Mouse (Mus musculus) stomach, embryonic 16.5 days (tissue): Measurements from ENCODE around the gene Arhgef2. TPM values are rescaled to one million over a fixed set of nuclear protein-coding genes. Genes with fewer than 3 reads are reported as not detected.

ENCODE experiments used
- ATAC-seq: fragments of 200-750 bp; cut with Nextera tagmentation; 2 replicates; pipeline ENCODE4 v1.8.0; 2017; ENCODE audit warnings: moderate number of reproducible peaks, moderate TSS enrichment; ENCODE audit not compliant: insufficient read depth, low FRiP score
- H3K27ac ChIP-seq: fragments of 300-500 bp; sonication (generic); 2 replicates; pipeline ENCODE4 v1.5.1; 2014; ENCODE audit warnings: low read length
- H3K27me3 ChIP-seq: fragments of 300-500 bp; sonication (generic); 2 replicates; pipeline ENCODE4 v1.6.1; 2014; ENCODE audit warnings: low read length, control low read depth, mixed read lengths; ENCODE audit not compliant: control insufficient read depth, insufficient read depth
- H3K36me3 ChIP-seq: fragments of 300-500 bp; sonication (generic); 2 replicates; pipeline ENCODE4 v1.6.1; 2014; ENCODE audit warnings: low read length; ENCODE audit not compliant: control insufficient read depth, insufficient read depth
- H3K4me1 ChIP-seq: fragments of 300-500 bp; sonication (generic); 2 replicates; pipeline ENCODE4 v1.6.1; 2014; ENCODE audit warnings: low read length, control low read depth, mixed read lengths; ENCODE audit not compliant: control insufficient read depth, insufficient read depth
- H3K4me2 ChIP-seq: fragments of 300-500 bp; sonication (generic); 2 replicates; pipeline ENCODE4 v1.6.1; 2014; ENCODE audit warnings: low read depth, low read length, mixed read lengths
- H3K4me3 ChIP-seq: fragments of 300-500 bp; sonication (generic); replicated peaks from 2 replicates; pipeline ENCODE4 v1.5.1; 2014; ENCODE audit warnings: mild to moderate bottlenecking, low read length
- H3K9ac ChIP-seq: fragments of 300-500 bp; sonication (generic); 2 replicates; pipeline ENCODE4 v1.6.1; 2014; ENCODE audit warnings: low read length
- H3K9me3 ChIP-seq: fragments of 300-500 bp; sonication (generic); replicated peaks from 2 replicates; pipeline ENCODE4 v1.6.1; 2016; ENCODE audit warnings: low read length, control low read depth; ENCODE audit not compliant: control insufficient read depth
- WGBS: fragments of 180-500 bp; shearing (Covaris S2); extraction: QIAGEN DNeasy Blood & Tissue Kit; methylation state at CpG from one replicate; pipeline ENCODE4 v1.1.7; 2014; 5-methylcytosine and 5-hydroxymethylcytosine counted together
- polyA plus RNA-seq: library from polyadenylated mRNA; unstranded; fragments of >200 nt; fragmentation: Nextera tagmentation; extraction: Ambion mirVana; gene quantifications from 2 replicates; pipeline ENCODE4 v1.2.1, GENCODE M21; 2015

Gene Arhgef2
- polyA plus RNA-seq, 1 experiment from 2014 or later, result 81.3 TPM

DNA sequence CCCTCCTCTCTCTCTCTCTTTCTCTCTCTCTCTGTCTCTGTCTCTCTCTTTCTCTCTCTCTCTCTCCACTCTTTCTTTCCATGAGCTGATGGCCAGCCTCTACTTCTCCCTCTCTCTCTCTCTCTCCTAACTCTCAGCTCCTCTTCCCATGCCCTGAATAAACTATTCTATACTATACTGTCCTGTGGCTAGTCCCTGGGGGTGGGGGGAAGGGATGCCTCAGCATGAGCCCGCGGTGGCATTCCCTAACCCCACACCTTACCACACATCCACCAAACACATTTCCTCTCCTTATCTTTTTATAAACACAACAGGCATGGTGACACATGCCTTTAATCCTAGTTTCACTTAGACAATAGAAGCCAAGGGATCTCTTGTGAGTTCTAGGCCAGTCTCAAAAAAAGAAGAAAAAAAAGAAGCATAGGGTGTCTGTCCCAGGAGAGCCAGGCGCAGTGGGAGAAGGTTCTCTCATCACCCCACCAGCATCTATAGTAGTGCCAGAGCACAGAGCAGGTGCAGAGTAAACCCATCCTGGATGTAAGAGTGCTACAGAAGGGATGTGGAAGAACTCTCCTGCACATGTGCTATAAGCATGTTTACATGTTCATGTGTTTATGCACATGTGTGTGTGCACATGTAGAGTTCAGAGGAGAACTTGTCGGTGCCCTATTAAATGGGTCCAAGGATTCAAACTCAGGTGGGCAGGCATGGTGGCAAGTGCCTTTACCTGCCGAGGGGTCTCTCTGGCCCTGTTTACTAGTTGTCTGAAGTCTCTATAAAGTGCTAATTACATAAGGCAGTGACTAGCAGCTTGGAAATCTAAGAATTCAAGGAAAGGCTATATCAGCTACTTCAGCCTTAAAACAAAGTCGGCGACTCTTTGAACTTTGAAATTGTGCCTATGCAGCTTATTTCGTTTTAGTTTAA lies 27.0 kb upstream of the Arhgef2 start:
- ATAC-seq, result 0 out of 2 replicates have a peak, but pooled peaks have one; percentile 15

DNA sequence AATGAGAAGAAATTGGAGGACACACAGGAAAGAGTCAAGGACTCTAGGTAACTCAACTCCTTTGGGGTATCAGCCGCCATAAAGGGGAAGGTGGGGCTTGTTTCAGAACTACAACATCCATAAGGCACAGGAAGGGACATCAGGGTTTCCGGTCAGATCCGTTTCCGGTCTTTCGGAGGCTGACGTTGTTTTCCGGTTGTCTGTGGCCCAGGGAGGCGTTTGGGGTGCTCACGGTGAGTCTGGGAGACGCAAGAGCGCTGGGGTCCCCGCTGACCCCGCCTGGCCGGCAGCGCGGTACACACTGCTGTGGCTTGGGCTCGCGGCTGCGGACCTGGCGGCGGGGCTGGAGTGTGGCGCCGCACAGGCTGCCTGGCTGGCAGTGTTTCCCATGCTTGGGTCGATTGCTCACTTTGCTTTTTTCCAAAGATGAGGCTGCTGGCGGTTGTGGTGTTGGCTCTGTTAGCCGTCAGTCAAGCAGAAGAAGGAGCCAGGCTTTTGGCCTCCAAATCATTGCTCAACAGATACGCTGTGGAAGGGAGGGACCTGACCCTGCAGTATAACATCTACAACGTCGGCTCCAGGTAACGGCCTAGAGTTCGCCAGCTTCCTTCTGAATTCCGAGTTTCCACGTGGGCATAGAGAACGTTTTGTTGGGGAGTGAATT lies 26.2 kb upstream of the Arhgef2 start:
- no peaks in the 10 kb centered on the region for H3K27me3 ChIP-seq
- H3K4me3 ChIP-seq, result peak overlapping the region; percentile 99
- ATAC-seq, result peak; percentile 89
- H3K9me3 ChIP-seq, result no peaks in the 10 kb centered on the region
- H3K4me2 ChIP-seq, result peak overlapping the region; percentile 90
- WGBS, result under 1% methylated on average over 34 of the region's 34 CpGs
- H3K4me1 ChIP-seq, result peaks cover 16% of the 10 kb centered on the region
- peak overlapping the region; percentile 68 for H3K27ac ChIP-seq
- H3K9ac ChIP-seq, result peak overlapping the region; percentile 98
- peaks cover 11% of the 10 kb centered on the region; the same call in 1 of the 2 replicates for H3K36me3 ChIP-seq

More for the DNA sequence above, 27.0 kb upstream of the Arhgef2 start:
- peaks cover 16% of the 10 kb centered on the region for H3K4me1 ChIP-seq
- no peaks in the 10 kb centered on the region for H3K9me3 ChIP-seq
- H3K4me3 ChIP-seq, result peak overlapping the region; percentile 99
- no peaks in the 10 kb centered on the region for H3K27me3 ChIP-seq
- 43% methylated on average over 8 of the region's 8 CpGs for WGBS
- H3K4me2 ChIP-seq, result peak overlapping the region; percentile 44
- peaks cover 10% of the 10 kb centered on the region; the same call in 1 of the 2 replicates for H3K36me3 ChIP-seq
- H3K9ac ChIP-seq, result peak overlapping the region; percentile 98
- H3K27ac ChIP-seq, result no peak overlapping the region

DNA sequence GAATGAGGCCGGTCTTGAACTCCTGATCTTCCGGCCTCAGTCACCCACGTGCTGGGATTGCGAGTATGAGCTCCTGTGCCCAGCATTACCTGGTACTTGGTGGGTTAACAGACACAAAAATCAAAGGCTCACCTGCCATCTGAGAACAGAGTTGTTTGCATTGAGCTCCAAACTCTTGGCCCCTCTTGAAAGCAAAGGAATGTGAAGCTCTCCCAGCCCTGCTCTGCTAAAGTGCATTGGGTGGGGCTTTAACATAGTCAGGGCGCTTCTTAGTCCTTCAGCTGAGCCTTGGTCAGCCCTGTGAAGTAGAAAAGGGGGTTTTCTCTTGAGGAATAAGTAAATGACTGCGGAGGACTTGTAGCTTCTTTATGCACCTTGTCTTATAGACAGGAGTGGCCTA lies 20.0 kb upstream of the Arhgef2 start:
- Histone ChIP-seq H3K9ac (no peak overlapping the region), H3K27ac (no peak overlapping the region), H3K4me1 (peaks cover 4% of the 10 kb centered on the region), H3K4me3 (no peak overlapping the region), H3K4me2 (no peak overlapping the region), H3K27me3 (no peaks in the 10 kb centered on the region), H3K36me3 (peaks cover 20% of the 10 kb centered on the region; the same call in 1 of the 2 replicates), H3K9me3 (no peaks in the 10 kb centered on the region)
- WGBS, result 84% methylated on average over 6 of the region's 6 CpGs
- ATAC-seq, result no peak

DNA sequence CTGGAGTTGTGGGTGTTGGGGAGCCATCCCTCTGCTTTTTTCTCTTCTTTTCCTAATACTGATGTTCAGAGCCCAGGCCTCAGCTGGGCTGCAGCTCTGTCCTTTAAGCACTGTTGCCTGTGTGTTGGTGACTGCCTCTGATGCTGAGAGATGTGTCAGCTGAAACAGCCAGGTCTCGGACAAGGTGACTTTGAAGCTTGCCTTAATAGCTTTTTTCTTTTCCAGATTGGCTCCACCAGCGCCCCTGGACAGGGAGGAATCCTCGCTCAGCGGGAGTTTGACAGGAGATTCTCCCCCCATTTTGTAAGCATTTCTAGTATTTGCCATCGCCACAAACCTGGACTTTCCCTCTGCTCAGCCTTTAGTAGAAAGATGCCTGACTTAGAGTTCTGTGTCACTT lies 19.1 kb upstream of the Arhgef2 start:
- H3K4me1 ChIP-seq, result no peaks in the 10 kb centered on the region; the same call in 1 of the 2 replicates
- H3K27me3 ChIP-seq, result no peaks in the 10 kb centered on the region
- H3K36me3 ChIP-seq, result peaks cover 17% of the 10 kb centered on the region; the same call in 1 of the 2 replicates
- H3K9ac ChIP-seq, result no peak overlapping the region
- no peak overlapping the region for H3K4me3 ChIP-seq
- WGBS, result 93% methylated on average over 5 of the region's 5 CpGs
- no peak overlapping the region for H3K27ac ChIP-seq
- no peak for ATAC-seq
- H3K4me2 ChIP-seq, result no peak overlapping the region
- H3K9me3 ChIP-seq, result no peaks in the 10 kb centered on the region

DNA sequence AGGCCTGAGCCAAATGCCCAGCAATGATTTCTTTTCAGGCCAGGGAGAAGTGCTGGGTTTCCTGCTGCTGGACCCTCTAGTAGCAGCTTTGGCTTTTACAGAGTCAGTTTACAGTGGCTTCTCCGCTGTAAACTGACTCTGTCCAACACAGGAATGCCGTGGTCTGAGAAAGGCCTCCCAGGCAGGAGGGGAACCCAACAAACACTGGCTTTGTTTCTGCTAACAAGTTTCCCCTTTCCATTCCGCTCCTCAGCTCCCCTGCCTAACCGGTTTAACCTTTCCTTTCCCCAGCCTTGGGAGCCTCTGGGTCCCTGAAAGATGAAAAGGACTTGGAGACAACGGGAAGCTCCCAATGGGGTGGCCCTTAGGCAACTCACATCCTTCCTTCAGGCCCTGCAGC lies 15.5 kb upstream of the Arhgef2 start:
- Histone ChIP-seq H3K27ac (no peak overlapping the region), H3K4me1 (peaks cover 14% of the 10 kb centered on the region), H3K4me3 (no peak overlapping the region), H3K36me3 (peaks cover 10% of the 10 kb centered on the region; the same call in 1 of the 2 replicates), H3K9ac (no peak overlapping the region), H3K4me2 (no peak overlapping the region), H3K9me3 (no peaks in the 10 kb centered on the region), H3K27me3 (no peaks in the 10 kb centered on the region)
- 19% methylated on average over 5 of the region's 5 CpGs for WGBS
- no peak for ATAC-seq

DNA sequence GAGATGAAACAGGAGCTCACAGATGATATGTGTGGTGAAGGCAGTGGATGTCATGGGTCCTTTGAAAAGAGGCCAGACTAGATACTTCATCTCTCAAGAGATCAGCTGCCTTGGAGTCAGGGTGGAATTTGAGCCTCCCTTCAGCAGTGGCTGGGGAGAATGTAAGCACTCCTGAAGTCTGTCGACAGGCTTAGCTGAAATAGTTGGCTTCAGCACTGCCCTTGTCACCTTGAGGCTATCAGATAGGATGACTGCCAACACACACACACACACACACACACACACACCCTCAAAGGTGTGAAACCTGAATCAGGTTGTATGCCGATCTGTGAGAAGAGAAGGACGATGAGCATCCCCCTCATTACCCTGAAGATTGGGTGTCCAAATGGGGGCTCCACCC lies 14.7 kb upstream of the Arhgef2 start:
- WGBS, result 53% methylated on average over 3 of the region's 3 CpGs
- Histone ChIP-seq H3K27me3 (no peaks in the 10 kb centered on the region), H3K4me1 (peaks cover 14% of the 10 kb centered on the region), H3K4me3 (no peak overlapping the region), H3K27ac (no peak overlapping the region), H3K9ac (no peak overlapping the region), H3K9me3 (no peaks in the 10 kb centered on the region), H3K36me3 (peaks cover 10% of the 10 kb centered on the region; the same call in 1 of the 2 replicates), H3K4me2 (no peak overlapping the region)
- ATAC-seq, result peak; percentile 15; the same call in 1 of the 2 replicates

DNA sequence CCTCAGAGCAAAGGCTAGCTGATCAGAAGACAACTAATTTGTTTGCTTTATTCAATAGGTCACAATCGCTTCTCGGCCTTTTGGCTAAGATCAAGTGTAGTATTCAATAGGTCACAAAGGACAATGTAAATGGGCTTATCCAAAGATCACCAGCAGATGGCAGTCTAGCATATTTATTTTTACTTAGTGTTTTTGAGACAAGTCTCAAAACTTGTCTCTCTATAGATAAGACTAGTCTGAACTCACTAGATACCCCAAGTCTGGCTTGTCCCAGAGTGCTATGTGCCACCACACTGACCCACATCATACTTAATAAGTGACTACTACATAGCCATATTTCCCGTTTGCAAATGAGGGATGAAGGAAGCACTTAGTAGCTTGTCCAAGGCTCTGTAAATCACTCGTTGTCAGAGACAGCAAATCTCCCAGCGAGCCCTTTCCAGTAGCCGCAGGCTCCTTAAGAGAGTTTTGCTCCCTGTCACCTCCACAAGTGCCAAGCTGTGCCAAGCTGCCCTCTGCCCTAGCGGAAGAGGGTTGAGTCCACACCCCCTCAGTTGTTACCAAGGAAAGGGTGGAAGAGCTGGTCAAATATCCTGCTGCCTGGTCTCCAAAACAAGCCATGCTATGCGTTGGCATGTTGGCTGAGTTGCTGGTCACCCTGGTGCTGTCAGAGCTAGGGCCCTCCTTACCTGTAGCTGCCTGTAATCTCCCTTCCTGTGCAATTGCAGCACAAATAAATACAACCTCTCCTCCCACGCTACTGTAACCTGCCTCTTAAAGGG lies 13.6 kb upstream of the Arhgef2 start:
- WGBS, result 24% methylated on average over 9 of the region's 9 CpGs
- no peak overlapping the region for H3K4me3 ChIP-seq
- H3K27me3 ChIP-seq, result no peaks in the 10 kb centered on the region
- H3K4me2 ChIP-seq, result no peak overlapping the region
- H3K36me3 ChIP-seq, result peaks cover 7% of the 10 kb centered on the region; the same call in 1 of the 2 replicates
- H3K4me1 ChIP-seq, result peaks cover 14% of the 10 kb centered on the region
- ATAC-seq, result no peak
- peak overlapping the region; percentile 37; the same call in 1 of the 2 replicates for H3K9ac ChIP-seq
- H3K27ac ChIP-seq, result no peak overlapping the region
- no peaks in the 10 kb centered on the region for H3K9me3 ChIP-seq

DNA sequence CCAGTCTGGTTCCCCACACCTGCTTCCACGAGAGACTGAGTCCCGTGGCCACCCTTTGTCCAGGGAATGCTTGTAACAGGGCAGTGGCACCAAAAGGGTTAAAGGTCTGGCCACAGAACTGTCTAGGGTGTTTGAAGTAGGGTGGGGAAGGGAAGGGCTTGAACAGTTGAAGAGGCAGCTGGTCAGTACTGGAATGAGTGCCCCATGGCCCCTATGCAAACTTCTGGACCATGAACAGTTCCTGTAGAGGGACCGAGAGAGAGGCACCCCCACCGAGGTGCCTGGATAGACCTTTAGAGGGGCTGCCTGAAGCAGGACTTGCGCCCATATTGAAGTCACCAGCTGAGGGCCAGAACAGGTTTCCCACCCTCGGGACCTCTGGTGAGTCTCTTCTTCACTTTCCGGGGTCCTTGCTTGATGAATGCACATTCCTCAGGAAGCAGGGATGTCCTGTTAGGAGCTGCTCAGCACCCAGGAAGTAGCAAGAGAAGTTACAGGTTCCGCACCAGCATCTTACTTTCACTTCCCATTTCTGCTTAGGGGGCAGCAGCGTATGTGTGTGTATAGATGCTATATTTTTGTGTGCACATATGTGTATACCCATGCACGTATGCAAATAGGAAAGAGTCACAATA lies 12.7 kb upstream of the Arhgef2 start:
- no peak overlapping the region for H3K4me3 ChIP-seq
- H3K36me3 ChIP-seq, result 0 out of 2 replicates have a peak, but pooled peaks cover 3% of the 10 kb centered on the region
- no peak overlapping the region for H3K27ac ChIP-seq
- no peaks in the 10 kb centered on the region for H3K9me3 ChIP-seq
- no peak for ATAC-seq
- 0 out of 2 replicates have a peak overlapping the region, but pooled peaks have one; percentile 6 for H3K4me2 ChIP-seq
- no peaks in the 10 kb centered on the region for H3K27me3 ChIP-seq
- peaks cover 14% of the 10 kb centered on the region for H3K4me1 ChIP-seq
- no peak overlapping the region for H3K9ac ChIP-seq
- WGBS, result 61% methylated on average over 10 of the region's 10 CpGs
